Mouse (Mus musculus): ENCODE measurements around the gene P2rx6. TPM values are rescaled to one million over a fixed set of nuclear protein-coding genes. Genes with fewer than 3 reads are reported as not detected.

Gene P2rx6
- total and polyA plus RNA-seq, 3 experiments: not detected

DNA sequence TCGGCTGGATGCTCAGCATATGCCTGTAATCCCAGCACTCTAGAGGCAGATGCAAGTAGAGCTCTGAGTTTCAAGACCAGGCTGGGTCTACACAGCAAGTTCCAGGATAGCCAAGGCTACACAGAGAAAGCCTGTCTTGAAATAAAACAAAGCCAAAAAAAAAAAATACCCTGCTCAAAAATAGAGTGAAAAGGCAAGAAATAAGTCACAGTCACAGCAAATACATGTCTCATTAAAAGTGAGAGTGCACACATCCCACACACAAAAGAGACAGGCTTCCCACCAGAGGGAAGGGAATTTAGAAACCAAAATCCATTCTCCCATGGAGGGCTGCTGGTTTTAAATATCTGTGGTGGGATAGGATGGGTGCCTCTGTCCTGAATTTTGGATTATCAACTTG, 1.9 kb downstream of the P2rx6 start:
- TF ChIP-seq IRF4 (IDR thresholded peaks at IDR 0.05; ENCODE audit: low read depth, low read length) (no peak), ZC3H11A (IDR thresholded peaks at IDR 0.05; ENCODE audit: low read depth, low read length) (no peak), JUN (IDR thresholded peaks at IDR 0.05; ENCODE audit: insufficient read depth, low read depth, low read length) (no peak), MAFK (IDR thresholded peaks at IDR 0.05; ENCODE audit: insufficient replicate concordance, low read length) (no peak), CTCF (conservative IDR thresholded peaks at IDR 0.05 in 1 of 2, IDR thresholded peaks at IDR 0.05 in 1 of 2; ENCODE audit: low read depth in 2 of 2, low read length in 2 of 2) (no peak), MAZ (IDR thresholded peaks at IDR 0.05; ENCODE audit: low read depth, low read length) (no peak), NELFE (IDR thresholded peaks at IDR 0.05; ENCODE audit: low read depth, low read length) (no peak)
- no peaks in the 10 kb centered on the region for H3K36me3 ChIP-seq (replicated peaks in 1 of 2; ENCODE audit: control insufficient read depth in 1 of 2, insufficient read depth in 1 of 2, low read length in 1 of 2)
- in situ Hi-C loops (cut with MboI; ENCODE audit: low pct_ligation_motif_present, low pct_unique_long_range_greater_than_20kb, low sequenced_read_pairs): no loop called here
- H3K27ac ChIP-seq (ENCODE audit: insufficient read depth, low read depth): no peak overlapping the region
- no peak overlapping the region for H3K4me3 ChIP-seq (replicated peaks in 1 of 3; ENCODE audit: low read depth in 2 of 3, low read length in 2 of 3, poor library complexity in 1 of 3)
- dilution Hi-C loops (cut with MboI; ENCODE audit: extremely low pct_ligation_motif_present, extremely low pct_unique_long_range_greater_than_20kb, low sequenced_read_pairs): no loop called here
- no peak overlapping the region for H3K9ac ChIP-seq (ENCODE audit: insufficient read depth, low read depth)
- peaks cover 3% of the 10 kb centered on the region in 2 experiments; a peak in 3 of 4 replicates for H3K4me1 ChIP-seq (ENCODE audit: control insufficient read depth in 1 of 2, insufficient read depth in 2 of 2)
- no peak overlapping the region for H3K4me2 ChIP-seq (ENCODE audit: insufficient read depth, low read depth, poor library complexity, severe bottlenecking)
- H3K79me2 ChIP-seq (replicated peaks; ENCODE audit: control insufficient read depth, extremely low read depth, insufficient read depth, poor library complexity, severe bottlenecking): no peaks in the 10 kb centered on the region
- peaks cover 92% of the 10 kb centered on the region for H3K27me3 ChIP-seq (replicated peaks)
- no peaks in the 10 kb centered on the region for H3K9me3 ChIP-seq (replicated peaks; ENCODE audit: low read length)
- no peak for DNase-seq (ENCODE audit: extremely low read depth)

DNA sequence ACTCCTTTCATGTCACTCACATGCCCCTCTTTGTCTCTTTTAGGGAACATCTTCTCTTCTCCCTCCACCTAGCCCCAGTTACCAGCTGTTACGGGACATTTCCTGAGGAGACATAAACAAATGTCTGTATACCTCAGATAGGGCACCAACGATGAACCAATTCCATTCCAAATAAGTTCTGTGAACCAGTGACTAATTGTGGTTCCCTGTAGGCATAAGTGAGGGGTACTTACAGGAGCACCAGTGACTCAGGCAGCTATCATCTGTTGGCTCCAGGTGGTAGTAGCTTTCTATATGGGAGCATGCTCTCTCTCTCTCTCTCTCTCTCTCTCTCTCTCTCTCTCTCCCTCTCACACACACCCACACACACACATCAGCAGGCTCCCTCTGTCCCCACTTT, 2.5 kb downstream of the P2rx6 start:
- no peak for TF ChIP-seq MAZ (IDR thresholded peaks at IDR 0.05; ENCODE audit: low read depth, low read length)
- no peak for TF ChIP-seq CHD2 (IDR thresholded peaks at IDR 0.05; ENCODE audit: low read length)
- no peak for TF ChIP-seq MXI1 (IDR thresholded peaks at IDR 0.05; ENCODE audit: low read depth, low read length)
- no peak for TF ChIP-seq NELFE (IDR thresholded peaks at IDR 0.05; ENCODE audit: low read depth, low read length)
- no peak for TF ChIP-seq SMC3 (IDR thresholded peaks at IDR 0.05; ENCODE audit: low read depth, low read length)
- no peak for TF ChIP-seq USF2 (conservative IDR thresholded peaks at IDR 0.05; ENCODE audit: low read depth, low read length)
- TF ChIP-seq NRF1 (IDR thresholded peaks at IDR 0.05; ENCODE audit: low read depth, low read length): no peak
- no peak for TF ChIP-seq MEF2A (IDR thresholded peaks at IDR 0.05; ENCODE audit: borderline replicate concordance, low read depth, low read length)
- no peak for TF ChIP-seq UBTF (IDR thresholded peaks at IDR 0.05; ENCODE audit: low read depth, low read length)
- TF ChIP-seq USF1 (IDR thresholded peaks at IDR 0.05; ENCODE audit: low read depth, low read length): no peak
- TF ChIP-seq PAX5 (IDR thresholded peaks at IDR 0.05; ENCODE audit: low read length): no peak
- TF ChIP-seq JUN (IDR thresholded peaks at IDR 0.05; ENCODE audit: insufficient read depth, low read depth, low read length): no peak
- no peak for TF ChIP-seq CTCF (conservative IDR thresholded peaks at IDR 0.05 in 1 of 2, IDR thresholded peaks at IDR 0.05 in 1 of 2; ENCODE audit: low read depth in 2 of 2, low read length in 2 of 2)
- no peak for TF ChIP-seq MAFK (IDR thresholded peaks at IDR 0.05; ENCODE audit: insufficient replicate concordance, low read length)
- TF ChIP-seq ELF1 (IDR thresholded peaks at IDR 0.05; ENCODE audit: low read depth, low read length): no peak
- TF ChIP-seq MYC (IDR thresholded peaks at IDR 0.05; ENCODE audit: low read depth, low read length): no peak
- no peak for DNase-seq (ENCODE audit: extremely low read depth)
- Histone ChIP-seq H3K36me3 (replicated peaks in 1 of 2; ENCODE audit: control insufficient read depth in 1 of 2, insufficient read depth in 1 of 2, low read length in 1 of 2) (no peaks in the 10 kb centered on the region), H3K79me2 (replicated peaks; ENCODE audit: control insufficient read depth, extremely low read depth, insufficient read depth, poor library complexity, severe bottlenecking) (no peaks in the 10 kb centered on the region), H3K4me3 (replicated peaks in 1 of 3; ENCODE audit: low read depth in 2 of 3, low read length in 2 of 3, poor library complexity in 1 of 3) (no peak overlapping the region), H3K4me2 (ENCODE audit: insufficient read depth, low read depth, poor library complexity, severe bottlenecking) (no peak overlapping the region), H3K27me3 (replicated peaks) (peaks cover 91% of the 10 kb centered on the region), H3K27ac (ENCODE audit: insufficient read depth, low read depth) (no peak overlapping the region), H3K9me3 (replicated peaks; ENCODE audit: low read length) (no peaks in the 10 kb centered on the region), H3K4me1 (ENCODE audit: control insufficient read depth in 1 of 2, insufficient read depth in 2 of 2) (no peaks in the 10 kb centered on the region; a peak in 1 of 4 replicates), H3K9ac (ENCODE audit: insufficient read depth, low read depth) (no peak overlapping the region)
- in situ Hi-C loops (cut with MboI; ENCODE audit: low pct_ligation_motif_present, low pct_unique_long_range_greater_than_20kb, low sequenced_read_pairs): no loop called here
- dilution Hi-C loops (cut with MboI; ENCODE audit: extremely low pct_ligation_motif_present, extremely low pct_unique_long_range_greater_than_20kb, low sequenced_read_pairs): no loop called here
